Mouse (Mus musculus) macrophage (primary cell): ENCODE data around the gene Gbgt1. TPM values are rescaled to one million over a fixed set of nuclear protein-coding genes. Genes with fewer than 3 reads are reported as not detected.
A peak's percentile ranks its signal among the peaks of the same experiment; 100 is the strongest.

ENCODE experiments used
- H3K27ac ChIP-seq: fragments of 350-480 bp; formaldehyde crosslinking; 2 replicates; pipeline ENCODE4 v1.9.0; 2021
- H3K36me3 ChIP-seq: fragments of 350-480 bp; formaldehyde crosslinking; 2 replicates; pipeline ENCODE4 v1.9.0; 2021; ENCODE audit errors: inconsistent target
- H3K4me3 ChIP-seq: fragments of 350-480 bp; formaldehyde crosslinking; 2 replicates; pipeline ENCODE4 v1.9.0; 2021; ENCODE audit errors: inconsistent target
- H3K79me2 ChIP-seq: fragments of 350-480 bp; formaldehyde crosslinking; 2 replicates; pipeline ENCODE4 v1.9.0; 2021; ENCODE audit errors: inconsistent target
- WGBS: methylation state at CpG from one replicate; pipeline ENCODE4 v1.1.7; 2026; ENCODE audit warnings: inconsistent platforms; ENCODE audit not compliant: missing documents; 5-methylcytosine and 5-hydroxymethylcytosine counted together
- polyA plus RNA-seq: library from polyadenylated mRNA; stranded (reverse); fragments of 250-400 nt; gene quantifications from 3 replicates; pipeline ENCODE4 v1.2.4, GENCODE M21; 2018; ENCODE audit warnings: inconsistent platforms

Gene Gbgt1
- polyA plus RNA-seq, 1 experiment from 2014 or later: 10.7 TPM

DNA sequence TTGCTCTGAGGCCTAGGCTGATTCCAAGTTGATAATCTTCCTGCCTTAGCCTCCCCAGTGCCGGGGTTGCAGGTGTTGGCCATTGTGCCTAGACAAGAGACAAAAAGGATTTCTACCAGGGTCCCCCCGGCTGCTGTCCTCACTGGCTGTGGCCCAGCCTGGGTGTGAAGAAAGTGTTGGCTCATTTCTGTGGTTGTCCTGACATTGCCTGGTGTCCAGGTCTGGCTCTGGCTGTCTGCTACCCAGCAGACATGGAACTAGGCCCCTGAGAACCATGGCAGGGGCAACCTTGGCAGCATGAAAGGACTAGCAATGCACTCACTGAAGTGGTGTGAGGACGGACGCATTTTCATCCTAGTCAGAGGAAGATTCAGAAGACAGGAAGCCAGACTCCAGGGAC is 33.2 kb downstream of the Gbgt1 start:
- Histone ChIP-seq H3K27ac (no peak overlapping the region), H3K79me2 (peaks cover 14% of the 10 kb centered on the region; the same call in 1 of the 2 replicates), H3K4me3 (no peak overlapping the region), H3K36me3 (no peaks in the 10 kb centered on the region)
- 85% methylated on average over 3 of the region's 4 CpGs for WGBS

DNA sequence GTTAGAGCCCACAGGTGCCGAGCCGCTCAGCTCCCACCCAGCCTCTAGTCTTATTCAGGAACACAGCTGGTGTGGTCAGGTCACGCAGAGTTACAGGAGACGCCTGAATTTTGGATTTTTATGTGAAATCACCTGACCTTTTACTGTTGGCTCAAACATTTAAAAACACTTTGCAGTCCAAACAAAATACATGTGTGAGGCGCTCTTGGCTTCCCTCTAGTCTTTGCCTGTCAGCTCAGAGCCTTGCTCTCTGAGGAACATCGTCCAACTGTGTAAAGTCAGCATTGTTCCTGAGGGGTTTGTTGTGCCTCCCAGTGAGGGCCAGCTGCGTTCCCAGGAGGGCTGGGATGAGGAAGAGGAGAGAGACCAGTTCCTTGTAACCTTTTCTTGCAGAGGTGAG is 33.6 kb downstream of the Gbgt1 start:
- Histone ChIP-seq H3K4me3 (no peak overlapping the region), H3K36me3 (no peaks in the 10 kb centered on the region)
- WGBS: 94% methylated on average over 7 of the region's 7 CpGs

DNA sequence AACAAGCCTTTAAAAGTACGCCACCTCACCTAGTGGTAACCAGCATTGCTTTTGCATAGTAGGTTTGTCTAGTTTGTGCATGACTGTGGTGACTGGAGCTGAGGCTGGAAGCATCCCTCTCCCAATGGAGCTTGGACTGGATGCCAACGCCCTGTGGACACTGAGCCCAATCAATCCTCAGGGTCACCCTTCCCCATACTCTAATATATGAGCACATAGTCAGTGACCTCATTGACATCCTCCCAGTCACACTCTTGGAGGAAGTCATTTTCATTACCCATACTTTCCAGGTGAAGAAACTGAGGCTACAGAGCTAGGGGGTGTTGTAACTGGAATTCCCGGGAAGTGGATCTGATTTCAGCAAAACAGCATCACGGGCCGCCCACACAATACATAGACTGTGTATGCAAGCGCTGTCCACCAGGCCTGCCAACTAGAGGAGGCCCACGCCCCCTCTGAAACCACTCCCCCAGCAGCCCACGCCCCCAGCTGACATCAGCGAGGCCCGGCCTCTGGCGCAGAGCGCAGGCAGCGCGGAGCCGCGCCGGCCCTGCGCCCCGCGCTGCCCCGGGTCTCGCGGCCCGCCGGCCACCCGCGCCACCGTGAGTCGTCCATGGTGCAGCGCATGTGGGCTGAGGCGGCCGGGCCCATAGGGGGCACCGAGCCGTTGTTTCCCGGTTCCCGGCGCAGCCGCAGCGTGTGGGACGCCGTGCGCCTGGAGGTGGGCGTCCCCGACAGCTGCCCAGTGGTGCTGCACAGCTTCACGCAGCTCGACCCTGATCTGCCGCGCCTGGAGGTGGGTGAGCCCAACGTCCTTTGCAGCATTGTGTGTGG is 36.5 kb downstream of the Gbgt1 start:
- WGBS: 4% methylated on average over 49 of the region's 49 CpGs
- H3K27ac ChIP-seq: no peak overlapping the region

More for the DNA sequence above, 33.6 kb downstream of the Gbgt1 start:
- Histone ChIP-seq H3K79me2 (peaks cover 18% of the 10 kb centered on the region; the same call in 1 of the 2 replicates), H3K27ac (no peak overlapping the region)

DNA sequence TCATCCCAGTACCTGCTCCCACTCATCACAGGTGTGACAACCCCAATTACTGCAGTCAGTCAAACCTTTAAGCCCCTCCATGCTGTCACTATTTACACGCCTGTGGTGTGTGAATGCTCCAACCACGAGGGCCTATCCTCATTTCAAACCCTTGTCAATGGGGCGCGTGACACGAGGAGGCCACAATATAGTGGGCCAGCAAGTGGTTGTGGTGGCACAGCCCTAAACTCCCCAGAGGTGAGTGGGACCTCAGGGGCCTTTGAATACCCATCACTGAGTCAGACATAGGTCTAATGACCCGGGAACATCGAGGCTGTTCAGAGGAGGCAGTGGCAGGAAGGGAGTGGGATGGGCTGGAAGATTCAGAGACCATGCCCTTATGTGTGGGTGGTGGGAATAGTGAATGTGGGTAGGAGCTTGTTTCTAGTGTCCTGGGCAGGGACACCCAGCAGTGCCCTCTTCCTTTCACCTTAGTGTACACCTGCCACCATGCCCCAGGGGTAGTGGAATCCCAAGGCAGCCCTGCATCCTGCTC is 37.3 kb downstream of the Gbgt1 start:
- Histone ChIP-seq H3K27ac (no peak overlapping the region), H3K79me2 (peaks cover 51% of the 10 kb centered on the region; the same call in 1 of the 2 replicates), H3K36me3 (no peaks in the 10 kb centered on the region), H3K4me3 (peak overlapping the region; percentile 45)
- 70% methylated on average over 7 of the region's 7 CpGs for WGBS

More for the DNA sequence above, 36.5 kb downstream of the Gbgt1 start:
- Histone ChIP-seq H3K36me3 (no peaks in the 10 kb centered on the region), H3K79me2 (peaks cover 46% of the 10 kb centered on the region; the same call in 1 of the 2 replicates), H3K4me3 (peak overlapping the region; percentile 45)

DNA sequence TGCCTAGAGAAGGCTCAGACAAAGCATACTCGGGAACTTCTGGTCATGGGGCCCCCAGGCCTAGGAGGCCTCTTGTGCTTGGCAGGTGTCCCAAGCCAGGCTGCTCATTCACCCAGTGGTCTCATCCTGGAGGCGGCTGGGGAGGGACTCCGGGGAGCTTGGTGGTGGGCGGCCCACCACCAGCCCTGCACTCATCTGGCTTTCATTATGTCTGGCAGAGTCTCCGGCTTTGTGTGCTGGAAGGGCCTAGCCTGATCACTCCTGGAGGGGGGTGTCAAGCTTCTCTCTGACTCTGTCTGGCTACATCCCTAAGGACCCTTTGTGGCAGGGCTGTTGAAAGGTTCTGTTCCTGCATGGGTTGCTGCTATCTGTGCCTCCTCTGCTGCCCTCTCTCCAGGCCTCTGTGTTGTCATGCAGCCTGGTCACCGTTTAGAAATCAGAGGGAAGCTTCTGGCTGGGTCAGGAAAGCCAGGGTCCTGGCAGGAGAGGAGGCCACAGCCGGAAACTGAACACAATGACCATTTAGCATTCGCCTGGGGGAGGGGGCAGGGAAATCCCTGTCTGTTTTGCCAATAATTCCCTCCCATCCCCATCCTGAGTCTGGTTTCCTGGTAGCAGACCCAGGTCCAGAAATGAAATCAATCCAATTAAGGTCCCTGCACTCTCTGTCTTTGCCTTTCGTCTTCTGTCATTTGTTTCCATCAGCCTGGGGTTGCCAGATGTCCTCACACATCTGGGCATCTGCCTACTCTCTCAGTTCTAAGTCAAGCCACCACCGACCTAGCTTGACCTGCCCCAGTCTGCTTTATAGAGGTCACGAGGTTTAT is 38.0 kb downstream of the Gbgt1 start:
- Histone ChIP-seq H3K79me2 (peaks cover 51% of the 10 kb centered on the region; the same call in 1 of the 2 replicates), H3K27ac (no peak overlapping the region), H3K4me3 (peak overlapping the region; percentile 45), H3K36me3 (no peaks in the 10 kb centered on the region)
- 85% methylated on average over 11 of the region's 11 CpGs for WGBS

DNA sequence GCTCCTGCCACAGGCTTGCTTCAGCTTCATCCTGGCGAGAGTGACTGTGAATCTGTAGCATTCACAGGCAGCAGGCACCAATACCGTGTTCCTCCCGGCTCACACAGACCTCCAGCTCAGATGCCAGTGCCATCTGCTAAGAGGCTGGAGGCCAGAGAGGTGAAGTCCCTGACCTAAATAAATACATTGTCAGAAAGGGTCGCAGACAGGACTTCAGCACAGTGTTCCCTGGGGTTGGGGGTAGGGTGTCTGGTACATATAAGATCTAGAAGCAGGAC is 38.5 kb downstream of the Gbgt1 start:
- WGBS: 93% methylated on average over 4 of the region's 4 CpGs
- no peaks in the 10 kb centered on the region for H3K36me3 ChIP-seq
- no peak overlapping the region for H3K4me3 ChIP-seq
- H3K79me2 ChIP-seq: peaks cover 51% of the 10 kb centered on the region; the same call in 1 of the 2 replicates
- no peak overlapping the region for H3K27ac ChIP-seq

DNA sequence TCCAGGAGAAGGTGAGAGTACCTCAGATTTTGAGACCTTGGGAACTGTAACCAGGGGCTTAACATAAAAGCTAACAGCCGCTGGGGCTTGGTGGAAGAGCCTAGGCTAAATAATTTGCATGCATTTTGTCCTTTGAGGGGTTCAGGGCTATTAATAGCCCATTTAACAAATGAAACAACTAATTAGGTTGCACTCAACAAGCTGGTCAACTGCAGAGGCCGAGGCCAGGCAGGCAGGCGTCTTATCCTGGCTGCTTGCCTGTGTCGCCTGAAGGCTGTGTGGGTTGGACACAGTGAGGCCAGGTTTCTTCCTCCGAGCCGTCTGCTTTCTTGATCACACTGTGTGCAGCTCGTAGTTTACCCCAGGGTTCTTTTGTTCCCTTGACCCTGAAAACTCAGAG is 39.0 kb downstream of the Gbgt1 start:
- no peak overlapping the region for H3K27ac ChIP-seq
- H3K4me3 ChIP-seq: no peak overlapping the region
- WGBS: 84% methylated on average over 7 of the region's 7 CpGs

DNA sequence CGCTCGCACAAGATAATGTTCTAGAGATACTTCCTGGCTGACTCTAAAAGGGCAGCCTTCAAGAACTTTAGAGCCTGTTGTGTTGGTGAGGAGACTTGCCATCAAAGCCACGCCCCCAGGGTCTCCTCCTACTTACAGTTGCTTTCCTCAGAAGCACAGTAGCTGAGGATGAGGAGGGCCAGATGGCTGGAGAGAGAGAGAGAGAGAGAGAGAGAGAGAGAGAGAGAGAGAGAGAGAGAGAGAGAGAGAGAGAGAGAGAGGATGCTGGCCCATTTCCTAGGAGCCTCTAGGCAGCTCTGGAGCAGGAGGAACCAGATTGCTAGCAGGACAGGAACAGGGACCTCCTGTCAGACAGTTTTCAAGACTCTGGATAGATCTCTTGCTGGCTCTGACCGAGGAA is 39.5 kb downstream of the Gbgt1 start:
- peaks cover 51% of the 10 kb centered on the region; the same call in 1 of the 2 replicates for H3K79me2 ChIP-seq
- WGBS: 89% methylated on average over 2 of the region's 4 CpGs
- H3K4me3 ChIP-seq: no peak overlapping the region
- no peaks in the 10 kb centered on the region for H3K36me3 ChIP-seq
- H3K27ac ChIP-seq: no peak overlapping the region

More for the DNA sequence above, 39.0 kb downstream of the Gbgt1 start:
- Histone ChIP-seq H3K36me3 (no peaks in the 10 kb centered on the region), H3K79me2 (peaks cover 51% of the 10 kb centered on the region; the same call in 1 of the 2 replicates)

DNA sequence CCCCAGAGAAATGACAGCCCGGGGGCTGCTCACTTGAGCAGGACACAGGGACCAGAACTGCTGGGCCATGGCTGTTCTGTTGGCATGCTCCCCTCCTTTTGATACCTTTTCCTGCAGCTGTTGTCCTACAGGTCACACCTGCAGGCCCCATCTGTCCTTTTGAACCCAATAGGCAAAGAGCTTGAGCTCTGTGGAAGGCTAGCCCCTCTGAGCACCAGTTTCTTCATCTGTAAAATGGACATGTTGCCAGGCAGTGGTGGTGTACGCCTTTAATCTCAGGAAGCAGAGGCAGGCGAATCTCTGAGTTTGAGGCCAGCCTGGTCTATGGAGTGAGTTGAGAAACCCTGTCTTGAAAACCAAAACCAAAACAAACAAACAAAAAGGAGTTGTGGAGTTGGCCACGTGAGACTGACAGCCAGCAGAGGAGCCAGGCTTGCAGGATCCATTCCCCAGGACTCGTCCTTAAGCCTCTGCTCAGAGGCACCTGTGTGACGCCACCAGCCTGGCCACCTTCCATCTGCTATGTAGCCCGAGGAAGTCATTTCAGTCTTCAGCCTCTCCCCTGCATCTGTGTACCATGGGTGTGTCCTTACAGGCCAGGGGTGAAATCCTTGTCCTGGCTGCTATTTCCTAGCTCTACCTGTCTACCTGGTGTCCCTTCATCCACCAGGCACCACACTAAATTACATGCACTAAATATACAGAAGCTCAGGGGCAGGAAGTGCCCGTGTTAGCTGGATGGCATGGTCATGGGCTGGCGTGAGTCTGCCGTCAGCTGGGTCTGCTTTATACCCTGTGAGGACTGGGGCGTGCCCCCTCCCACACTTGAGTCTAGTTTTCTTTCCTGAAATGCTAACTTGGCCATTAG is 40.3 kb downstream of the Gbgt1 start:
- 75% methylated on average over 11 of the region's 11 CpGs for WGBS
- H3K36me3 ChIP-seq: peaks cover 1% of the 10 kb centered on the region; the same call in 1 of the 2 replicates
- H3K4me3 ChIP-seq: no peak overlapping the region
- peaks cover 51% of the 10 kb centered on the region; the same call in 1 of the 2 replicates for H3K79me2 ChIP-seq
- H3K27ac ChIP-seq: no peak overlapping the region

DNA sequence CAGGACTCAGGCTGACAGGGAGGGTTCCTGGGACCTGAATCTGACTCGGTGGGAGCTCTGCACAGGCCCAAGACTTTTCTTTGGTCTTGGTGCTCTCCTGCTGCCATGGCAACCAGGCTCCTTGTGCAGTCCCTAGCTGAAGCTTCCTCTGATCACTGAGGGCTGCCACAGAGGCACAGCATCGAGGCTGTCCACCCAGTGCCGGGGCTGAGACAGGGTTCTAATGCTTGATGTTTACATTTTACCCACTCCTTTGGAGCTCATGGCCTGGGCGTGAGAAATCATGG is 40.9 kb downstream of the Gbgt1 start:
- Histone ChIP-seq H3K36me3 (peaks cover 7% of the 10 kb centered on the region; the same call in 1 of the 2 replicates), H3K27ac (no peak overlapping the region), H3K4me3 (no peak overlapping the region), H3K79me2 (peaks cover 51% of the 10 kb centered on the region; the same call in 1 of the 2 replicates)
- WGBS: 76% methylated on average over 4 of the region's 4 CpGs

DNA sequence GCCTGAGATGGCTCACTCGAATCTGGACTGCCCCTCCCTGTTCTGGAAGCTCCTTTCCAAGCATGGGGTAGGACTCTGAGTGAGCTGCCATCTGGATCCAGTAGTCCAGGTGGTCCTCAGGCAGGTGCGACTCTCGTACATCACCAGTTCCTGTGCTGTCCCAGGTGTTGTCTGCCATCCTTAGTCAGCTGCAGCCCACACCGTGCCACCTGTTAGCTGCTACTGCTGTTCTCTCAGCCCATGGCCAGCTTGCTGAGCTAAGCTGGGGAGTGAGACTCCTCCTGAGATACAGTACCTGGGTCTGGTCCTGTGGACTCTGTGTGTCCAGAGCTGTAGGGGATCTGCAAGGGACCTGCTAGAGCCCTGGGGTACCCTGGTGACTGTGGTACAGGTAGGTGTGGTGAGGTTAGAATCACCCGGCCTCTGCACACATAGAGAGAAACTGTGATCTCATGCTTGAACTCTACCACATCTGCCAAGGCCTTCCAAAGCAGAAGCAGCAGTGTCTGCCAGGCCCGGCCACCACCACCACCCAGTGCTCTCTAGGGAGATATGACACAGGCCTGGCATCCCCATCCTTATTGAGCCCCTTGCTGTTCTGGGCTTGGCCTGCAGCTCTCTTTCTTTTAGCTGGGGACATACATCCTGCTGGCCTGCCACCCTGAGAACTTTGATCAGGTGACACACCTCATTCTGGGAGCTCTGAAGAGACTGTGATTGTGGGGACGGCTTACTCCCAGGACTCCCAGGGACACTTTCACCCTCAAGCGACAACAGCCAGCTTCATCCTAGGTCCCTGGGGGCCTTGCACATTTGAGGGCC is 41.5 kb downstream of the Gbgt1 start:
- WGBS: 85% methylated on average over 8 of the region's 8 CpGs
- H3K27ac ChIP-seq: peak overlapping the region; percentile 94

DNA sequence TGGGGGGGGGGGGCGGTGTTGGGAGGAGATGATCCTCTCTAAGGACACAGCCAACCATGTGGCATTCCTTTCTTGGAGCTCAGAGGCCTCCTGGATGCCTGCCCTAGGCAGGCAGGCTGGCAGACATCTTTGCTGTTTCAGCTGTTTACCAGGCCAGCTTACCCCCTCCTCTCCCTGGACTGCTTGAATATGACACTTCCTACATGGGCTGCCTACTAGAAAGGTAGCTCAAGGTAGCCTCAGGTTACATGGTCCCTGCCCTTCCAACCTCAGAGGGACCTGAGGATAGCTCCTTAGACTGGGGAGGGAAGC is 42.1 kb downstream of the Gbgt1 start:
- peaks cover 19% of the 10 kb centered on the region; the same call in 1 of the 2 replicates for H3K36me3 ChIP-seq
- peak overlapping the region; percentile 94 for H3K27ac ChIP-seq
- peaks cover 48% of the 10 kb centered on the region; the same call in 1 of the 2 replicates for H3K79me2 ChIP-seq
- H3K4me3 ChIP-seq: no peak overlapping the region
- 83% methylated on average over 1 of the region's 1 CpGs for WGBS

More for the DNA sequence above, 41.5 kb downstream of the Gbgt1 start:
- no peak overlapping the region for H3K4me3 ChIP-seq
- peaks cover 51% of the 10 kb centered on the region; the same call in 1 of the 2 replicates for H3K79me2 ChIP-seq
- peaks cover 14% of the 10 kb centered on the region; the same call in 1 of the 2 replicates for H3K36me3 ChIP-seq

DNA sequence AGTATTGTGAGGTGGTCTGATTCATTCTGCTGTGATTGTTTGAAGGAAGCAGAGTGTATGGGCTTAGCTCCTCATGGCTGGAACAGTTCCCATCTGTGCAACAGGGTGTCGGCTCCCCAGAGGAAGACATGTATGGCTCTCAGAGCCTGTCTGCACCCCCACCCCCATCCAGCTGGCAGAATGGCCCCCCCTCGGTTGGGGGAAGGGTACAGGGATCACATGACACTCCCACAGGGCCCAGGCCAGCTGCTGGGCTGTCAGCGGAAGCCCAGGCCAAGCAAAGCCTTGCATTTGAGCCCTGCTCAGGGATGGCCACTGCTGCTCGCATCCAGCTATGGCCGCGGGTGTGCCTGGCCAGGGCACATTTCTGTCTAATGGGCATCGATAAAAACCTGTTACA is 42.5 kb downstream of the Gbgt1 start:
- Histone ChIP-seq H3K36me3 (peaks cover 24% of the 10 kb centered on the region; the same call in 1 of the 2 replicates), H3K27ac (peak overlapping the region; percentile 94), H3K79me2 (peaks cover 44% of the 10 kb centered on the region; the same call in 1 of the 2 replicates), H3K4me3 (no peak overlapping the region)
- 59% methylated on average over 7 of the region's 7 CpGs for WGBS
